Comparison of ENCODE assay signal across 17 mouse cellular contexts in genomic region chr10:46012599-46012998, GRCm38 (mm10).
DNase-seq lines count a peak whose midpoint lies in the region; ATAC-seq and TF ChIP-seq lines count a peak whose summit lies in the region.
"Had no signal": no experiment of that assay in that cellular context is flagged by ENCODE, and none has a peak within 500 bp of the region (broad histone marks: within the 10 kb centered on the region; RNA-seq: fewer than 3 reads in every experiment).

No protein-coding gene starts in this region.

- no peaks in the 10 kb centered on the region for H3K27me3 ChIP-seq in forebrain, embryonic 15.5 days
- H3K27me3 ChIP-seq in forebrain, embryonic 16.5 days (replicated peaks; ENCODE audit: control insufficient read depth, insufficient read depth, low read length), result no peaks in the 10 kb centered on the region
- H3K27me3 ChIP-seq in neural tube, embryonic 12.5 days (replicated peaks), result no peaks in the 10 kb centered on the region
- no peaks in the 10 kb centered on the region for H3K27me3 ChIP-seq in neural tube, embryonic 15.5 days (replicated peaks)
- H3K27me3 ChIP-seq in MEL (ENCODE audit: control insufficient read depth in 1 of 2, insufficient read depth in 2 of 2, low read length in 2 of 2), result no peaks in the 10 kb centered on the region
- no peaks in the 10 kb centered on the region for H3K27me3 ChIP-seq in hindbrain, embryonic 12.5 days
- H3K27me3 ChIP-seq in liver, postnatal 0 days (ENCODE audit: insufficient read depth, low read length), result no peaks in the 10 kb centered on the region
- H3K27me3 ChIP-seq: CH12.LX; forebrain, embryonic 13.5 days; heart, embryonic 13.5 days; hindbrain, embryonic 15.5 days had no signal

- H3K4me2 ChIP-seq in forebrain, embryonic 15.5 days (replicated peaks), result no peak overlapping the region
- H3K4me2 ChIP-seq in forebrain, embryonic 16.5 days (ENCODE audit: low read length), result no peak overlapping the region
- no peak overlapping the region for H3K4me2 ChIP-seq in neural tube, embryonic 12.5 days (replicated peaks)
- H3K4me2 ChIP-seq in neural tube, embryonic 15.5 days, result no peak overlapping the region
- no peak overlapping the region for H3K4me2 ChIP-seq in hindbrain, embryonic 12.5 days (replicated peaks)
- H3K4me2 ChIP-seq in liver, postnatal 0 days (ENCODE audit: low read depth, low read length), result no peak overlapping the region
- H3K4me2 ChIP-seq: forebrain, embryonic 13.5 days had no signal

- no peak for ATAC-seq in forebrain, embryonic 15.5 days (replicated peaks)
- ATAC-seq in forebrain, embryonic 16.5 days, result no peak
- 0 out of 2 replicates have a peak, but pooled peaks have one; percentile 14 for ATAC-seq in neural tube, embryonic 12.5 days (ENCODE audit: low FRiP score, low read depth)
- no peak for ATAC-seq in neural tube, embryonic 15.5 days (ENCODE audit: low FRiP score)
- no peak for ATAC-seq in hindbrain, embryonic 12.5 days (ENCODE audit: low FRiP score)
- ATAC-seq in liver, postnatal 0 days, result no peak

- no peak for TF ChIP-seq CTCF in MEL (IDR thresholded peaks at IDR 0.05 in 2 of 3, conservative IDR thresholded peaks at IDR 0.05 in 1 of 3; ENCODE audit: control insufficient read depth in 1 of 3, insufficient read depth in 1 of 3, low read depth in 2 of 3, low read length in 3 of 3, poor library complexity in 1 of 3, severe bottlenecking in 1 of 3)
- TF ChIP-seq CTCF in liver, postnatal 0 days (IDR thresholded peaks at IDR 0.05; ENCODE audit: low read depth), result no peak

- H3K36me3 ChIP-seq in forebrain, embryonic 15.5 days, result no peaks in the 10 kb centered on the region
- no peaks in the 10 kb centered on the region for H3K36me3 ChIP-seq in forebrain, embryonic 16.5 days (ENCODE audit: control insufficient read depth, insufficient read depth)
- H3K36me3 ChIP-seq in neural tube, embryonic 12.5 days, result no peaks in the 10 kb centered on the region
- H3K36me3 ChIP-seq in neural tube, embryonic 15.5 days, result no peaks in the 10 kb centered on the region
- no peaks in the 10 kb centered on the region; a peak in 1 of 4 replicates for H3K36me3 ChIP-seq in MEL (ENCODE audit: control insufficient read depth in 1 of 2, insufficient read depth in 2 of 2, low read length in 2 of 2)
- no peaks in the 10 kb centered on the region for H3K36me3 ChIP-seq in hindbrain, embryonic 12.5 days
- no peaks in the 10 kb centered on the region for H3K36me3 ChIP-seq in liver, postnatal 0 days (replicated peaks; ENCODE audit: insufficient read depth, low read length)
- H3K36me3 ChIP-seq: forebrain, embryonic 10.5 days; G1E; heart, embryonic 10.5 days; heart, embryonic 13.5 days; hindbrain, embryonic 15.5 days had no signal

- H3K79me2 ChIP-seq in MEL (ENCODE audit: control insufficient read depth, insufficient read depth, low read length, poor library complexity), result no peaks in the 10 kb centered on the region

- no peak for TF ChIP-seq POLR2A in MEL (IDR thresholded peaks at IDR 0.05; ENCODE audit: control insufficient read depth in 1 of 2, insufficient read depth in 1 of 2, low read depth in 1 of 2, low read length in 2 of 2, poor library complexity in 1 of 2)

- peaks cover 20% of the 10 kb centered on the region for H3K4me1 ChIP-seq in forebrain, embryonic 15.5 days
- H3K4me1 ChIP-seq in forebrain, embryonic 16.5 days (replicated peaks; ENCODE audit: control insufficient read depth, insufficient read depth, low read length), result peaks cover 15% of the 10 kb centered on the region
- H3K4me1 ChIP-seq in neural tube, embryonic 12.5 days, result no peaks in the 10 kb centered on the region
- H3K4me1 ChIP-seq in neural tube, embryonic 15.5 days, result peaks cover 7% of the 10 kb centered on the region; the same call in 1 of the 2 replicates
- H3K4me1 ChIP-seq in MEL (ENCODE audit: control insufficient read depth in 1 of 2, insufficient read depth in 2 of 2, low read length in 2 of 2), result no peaks in the 10 kb centered on the region
- H3K4me1 ChIP-seq in hindbrain, embryonic 12.5 days, result no peaks in the 10 kb centered on the region; the same call in 1 of the 2 replicates
- no peaks in the 10 kb centered on the region for H3K4me1 ChIP-seq in liver, postnatal 0 days (ENCODE audit: insufficient read depth)
- H3K4me1 ChIP-seq: forebrain, embryonic 10.5 days; heart, embryonic 10.5 days; heart, embryonic 13.5 days had no signal

- no peak overlapping the region for H3K9ac ChIP-seq in forebrain, embryonic 15.5 days (replicated peaks)
- no peak overlapping the region for H3K9ac ChIP-seq in forebrain, embryonic 16.5 days (replicated peaks; ENCODE audit: low read depth, low read length)
- H3K9ac ChIP-seq in neural tube, embryonic 12.5 days, result no peak overlapping the region
- H3K9ac ChIP-seq in neural tube, embryonic 15.5 days (replicated peaks), result no peak overlapping the region
- H3K9ac ChIP-seq in MEL (ENCODE audit: control insufficient read depth, low read depth, low read length, poor library complexity, severe bottlenecking), result no peak overlapping the region
- no peak overlapping the region for H3K9ac ChIP-seq in hindbrain, embryonic 12.5 days
- H3K9ac ChIP-seq in liver, postnatal 0 days (replicated peaks), result no peak overlapping the region
- H3K9ac ChIP-seq: forebrain, embryonic 13.5 days; heart, embryonic 13.5 days; hindbrain, embryonic 15.5 days had no signal

- H3K4me3 ChIP-seq in forebrain, embryonic 15.5 days, result no peak overlapping the region
- no peak overlapping the region for H3K4me3 ChIP-seq in forebrain, embryonic 16.5 days (replicated peaks; ENCODE audit: low read length)
- H3K4me3 ChIP-seq in neural tube, embryonic 12.5 days, result no peak overlapping the region
- H3K4me3 ChIP-seq in neural tube, embryonic 15.5 days (replicated peaks), result no peak overlapping the region
- H3K4me3 ChIP-seq in MEL (ENCODE audit: control insufficient read depth in 1 of 2, insufficient read depth in 1 of 2, low read depth in 2 of 2, low read length in 2 of 2), result peak overlapping the region in 1 of 2 experiments; percentile 60; a peak in 2 of 4 replicates
- no peak overlapping the region for H3K4me3 ChIP-seq in hindbrain, embryonic 12.5 days
- no peak overlapping the region for H3K4me3 ChIP-seq in liver, postnatal 0 days (ENCODE audit: low read depth, low read length)
- H3K4me3 ChIP-seq: forebrain, embryonic 10.5 days; forebrain, embryonic 13.5 days; heart, adult 2 months; heart, embryonic 10.5 days; heart, embryonic 13.5 days; hindbrain, embryonic 15.5 days had no signal

- TF ChIP-seq EP300 in MEL (IDR thresholded peaks at IDR 0.05; ENCODE audit: low read depth in 1 of 2, low read length in 2 of 2), result no peak
- TF ChIP-seq EP300 in liver, postnatal 0 days (IDR thresholded peaks at IDR 0.05; ENCODE audit: low read depth), result no peak

- 76% methylated on average over 6 of the region's 6 CpGs for WGBS in forebrain, embryonic 15.5 days
- WGBS in forebrain, embryonic 16.5 days, result 71% methylated on average over 6 of the region's 6 CpGs
- 71% methylated on average over 6 of the region's 6 CpGs for WGBS in neural tube, embryonic 12.5 days
- WGBS in neural tube, embryonic 15.5 days, result 63% methylated on average over 6 of the region's 6 CpGs
- WGBS in hindbrain, embryonic 12.5 days, result 78% methylated on average over 6 of the region's 6 CpGs
- WGBS in liver, postnatal 0 days (ENCODE audit: insufficient replicate concordance), result 62% methylated on average over 6 of the region's 6 CpGs

- H3K9me3 ChIP-seq in forebrain, embryonic 15.5 days, result no peaks in the 10 kb centered on the region
- no peaks in the 10 kb centered on the region for H3K9me3 ChIP-seq in forebrain, embryonic 16.5 days (ENCODE audit: control insufficient read depth, low read length)
- no peaks in the 10 kb centered on the region for H3K9me3 ChIP-seq in neural tube, embryonic 12.5 days
- no peaks in the 10 kb centered on the region for H3K9me3 ChIP-seq in neural tube, embryonic 15.5 days (replicated peaks)
- H3K9me3 ChIP-seq in MEL (replicated peaks; ENCODE audit: insufficient read depth, low read length), result no peaks in the 10 kb centered on the region
- H3K9me3 ChIP-seq in hindbrain, embryonic 12.5 days (replicated peaks), result no peaks in the 10 kb centered on the region
- no peaks in the 10 kb centered on the region for H3K9me3 ChIP-seq in liver, postnatal 0 days (ENCODE audit: low read length)
- H3K9me3 ChIP-seq: forebrain, embryonic 10.5 days; forebrain, embryonic 13.5 days; G1E; heart, embryonic 10.5 days; heart, embryonic 13.5 days; hindbrain, embryonic 15.5 days had no signal

- peak; percentile 3 for DNase-seq in MEL (ENCODE audit: low read depth, low spot score)
- DNase-seq in liver, postnatal 0 days, result no peak
- DNase-seq in yolk sac, embryonic 10.5 days (ENCODE audit: low spot score), result no peak
- DNase-seq: gastrocnemius, postnatal 36 days; heart, adult 2 months had no signal

- 0 out of 2 replicates have a peak overlapping the region, but pooled peaks have one; percentile 31 for H3K27ac ChIP-seq in forebrain, embryonic 15.5 days (replicated peaks)
- H3K27ac ChIP-seq in forebrain, embryonic 16.5 days (ENCODE audit: low read length), result no peak overlapping the region; the same call in 1 of the 2 replicates
- no peak overlapping the region for H3K27ac ChIP-seq in neural tube, embryonic 12.5 days
- no peak overlapping the region for H3K27ac ChIP-seq in neural tube, embryonic 15.5 days (replicated peaks)
- H3K27ac ChIP-seq in MEL (ENCODE audit: control insufficient read depth, low read depth, low read length), result no peak overlapping the region
- no peak overlapping the region for H3K27ac ChIP-seq in hindbrain, embryonic 12.5 days
- no peak overlapping the region for H3K27ac ChIP-seq in liver, postnatal 0 days (ENCODE audit: low read depth)
- H3K27ac ChIP-seq: forebrain, embryonic 10.5 days; forebrain, embryonic 13.5 days; heart, adult 2 months; heart, embryonic 10.5 days; heart, embryonic 13.5 days; hindbrain, embryonic 15.5 days had no signal

- no peak for TF ChIP-seq RAD21 in MEL (IDR thresholded peaks at IDR 0.05; ENCODE audit: low read depth, low read length)

TF ChIP-seq in MEL, 35 proteins besides CTCF, POLR2A, EP300 and RAD21:
- peak; percentile 59; the same call in 1 of the 2 replicates for TF ChIP-seq USF1 (IDR thresholded peaks at IDR 0.05; ENCODE audit: low read depth, low read length)
- no peak for TF ChIP-seq E2F4 (IDR thresholded peaks at IDR 0.05; ENCODE audit: borderline replicate concordance, low read depth, low read length)
